Mouse (Mus musculus): Measurements from ENCODE around the gene Slc10a4. TPM values are rescaled to one million over a fixed set of nuclear protein-coding genes. Genes with fewer than 3 reads are reported as not detected.

Slc10a4 gene
- polyA plus RNA-seq, 1 experiment from 2014 or later = 16.4 TPM

DNA sequence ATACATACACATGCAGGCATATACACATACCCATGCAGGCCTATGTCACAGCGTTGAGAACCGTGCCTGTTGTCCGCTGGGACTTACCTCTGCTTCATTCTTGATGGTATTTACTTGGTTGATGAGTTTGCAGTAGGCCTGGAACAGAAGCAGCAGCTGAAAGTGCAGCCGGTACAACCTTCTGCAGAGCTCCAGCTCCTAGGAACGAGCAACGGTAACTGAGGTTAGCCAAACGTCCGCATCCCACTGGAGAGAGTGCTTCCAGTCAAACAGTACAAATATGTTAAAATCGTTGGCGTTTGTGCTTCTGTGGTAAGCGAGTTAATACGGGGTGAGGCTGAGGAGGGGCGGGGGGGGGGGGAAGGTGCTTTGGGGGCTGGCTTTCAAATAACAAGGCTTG is 17.1 kb downstream of the Slc10a4 start:
- no peaks in the 10 kb centered on the region for H3K4me1 ChIP-seq
- H3K27me3 ChIP-seq = no peaks in the 10 kb centered on the region
- H3K9ac ChIP-seq (replicated peaks) = no peak overlapping the region
- H3K27ac ChIP-seq (replicated peaks) = no peak overlapping the region
- 90% methylated on average over 13 of the region's 13 CpGs for WGBS
- H3K9me3 ChIP-seq = no peaks in the 10 kb centered on the region
- no peak overlapping the region for H3K4me3 ChIP-seq
- no peak for ATAC-seq (ENCODE audit: low FRiP score, low read depth)
- no peak overlapping the region for H3K4me2 ChIP-seq (replicated peaks)
- peaks cover 41% of the 10 kb centered on the region for H3K36me3 ChIP-seq

- Histone ChIP-seq H3K9ac (replicated peaks) (no peak overlapping the region), H3K4me2 (replicated peaks) (no peak overlapping the region), H3K4me3 (no peak overlapping the region), H3K4me1 (no peaks in the 10 kb centered on the region), H3K27me3 (no peaks in the 10 kb centered on the region), H3K27ac (replicated peaks) (no peak overlapping the region), H3K9me3 (no peaks in the 10 kb centered on the region), H3K36me3 (peaks cover 72% of the 10 kb centered on the region)
- 88% methylated on average over 13 of the region's 13 CpGs for WGBS
- no peak for ATAC-seq (ENCODE audit: low FRiP score, low read depth)
Measured at GRCm38 (mm10) chr5:73028646-73029045, 22.0 kb downstream of the Slc10a4 start.

DNA sequence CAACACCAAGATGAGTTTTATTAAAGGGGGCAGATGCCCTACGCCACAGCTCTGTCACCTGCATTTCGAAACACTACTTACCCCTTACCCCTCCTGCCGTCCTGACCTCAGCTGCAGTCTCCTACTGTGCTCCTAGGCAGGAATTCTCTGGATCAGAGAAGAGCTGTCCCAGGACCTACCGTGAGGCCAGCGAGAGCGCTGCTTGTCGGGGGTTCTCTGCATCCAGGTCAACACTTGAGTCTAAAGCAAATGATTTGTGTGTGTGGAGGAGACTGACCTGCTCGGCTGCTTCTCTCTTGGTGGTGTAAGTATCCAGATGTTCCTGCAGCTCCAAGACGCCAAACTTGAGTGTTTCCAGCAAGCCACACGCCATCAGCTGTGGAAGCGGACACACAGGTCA is 25.8 kb downstream of the Slc10a4 start:
- no peak for ATAC-seq (ENCODE audit: low FRiP score, low read depth)
- Histone ChIP-seq H3K4me2 (replicated peaks) (no peak overlapping the region), H3K27me3 (no peaks in the 10 kb centered on the region), H3K4me1 (no peaks in the 10 kb centered on the region), H3K4me3 (no peak overlapping the region), H3K9ac (replicated peaks) (no peak overlapping the region), H3K36me3 (peaks cover 76% of the 10 kb centered on the region), H3K27ac (replicated peaks) (no peak overlapping the region), H3K9me3 (no peaks in the 10 kb centered on the region)
- 80% methylated on average over 11 of the region's 11 CpGs for WGBS

- ATAC-seq (ENCODE audit: low FRiP score, low read depth) = no peak
- peaks cover 7% of the 10 kb centered on the region; the same call in 1 of the 2 replicates for H3K9me3 ChIP-seq
- no peak overlapping the region for H3K27ac ChIP-seq (replicated peaks)
- H3K36me3 ChIP-seq = peaks cover 60% of the 10 kb centered on the region
- no peak overlapping the region for H3K4me3 ChIP-seq
- no peak overlapping the region for H3K9ac ChIP-seq (replicated peaks)
- no peaks in the 10 kb centered on the region for H3K4me1 ChIP-seq
- WGBS = 98% methylated on average over 2 of the region's 2 CpGs
- no peak overlapping the region for H3K4me2 ChIP-seq (replicated peaks)
- H3K27me3 ChIP-seq = no peaks in the 10 kb centered on the region
Measured at GRCm38 (mm10) chr5:73044055-73044454, 37.4 kb downstream of the Slc10a4 start.

- peaks cover 7% of the 10 kb centered on the region; the same call in 1 of the 2 replicates for H3K9me3 ChIP-seq
- H3K36me3 ChIP-seq = peaks cover 89% of the 10 kb centered on the region
- H3K9ac ChIP-seq (replicated peaks) = no peak overlapping the region
- H3K4me2 ChIP-seq (replicated peaks) = no peak overlapping the region
- WGBS = 81% methylated on average over 7 of the region's 7 CpGs
- H3K27ac ChIP-seq (replicated peaks) = no peak overlapping the region
- H3K4me3 ChIP-seq = no peak overlapping the region
- no peaks in the 10 kb centered on the region for H3K4me1 ChIP-seq
- no peaks in the 10 kb centered on the region for H3K27me3 ChIP-seq
- no peak for ATAC-seq (ENCODE audit: low FRiP score, low read depth)
Measured at GRCm38 (mm10) chr5:73047651-73048245, 41.1 kb downstream of the Slc10a4 start.

DNA sequence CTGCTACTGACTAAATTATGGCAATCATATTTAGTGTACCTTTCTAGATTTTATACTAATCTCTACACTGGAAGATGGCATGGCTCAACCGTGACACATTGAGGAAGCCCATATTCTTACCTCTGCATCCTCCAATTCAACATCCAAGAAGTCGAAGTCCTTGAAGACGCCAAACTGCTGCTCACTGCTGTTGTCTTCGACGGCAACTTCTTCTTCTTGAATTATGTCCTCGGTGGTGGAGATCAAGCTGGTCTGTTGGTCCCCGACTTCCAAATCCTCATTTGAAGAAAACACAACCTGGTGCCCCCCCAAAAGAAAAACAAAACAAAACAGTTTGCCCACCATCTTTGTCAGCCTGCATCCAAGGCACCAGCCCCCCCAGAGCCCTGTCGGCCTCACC is 47.2 kb downstream of the Slc10a4 start:
- Histone ChIP-seq H3K4me3 (no peak overlapping the region), H3K36me3 (peaks cover 86% of the 10 kb centered on the region), H3K9ac (replicated peaks) (no peak overlapping the region), H3K9me3 (no peaks in the 10 kb centered on the region), H3K27ac (replicated peaks) (no peak overlapping the region), H3K27me3 (no peaks in the 10 kb centered on the region), H3K4me1 (no peaks in the 10 kb centered on the region), H3K4me2 (replicated peaks) (no peak overlapping the region)
- WGBS = 98% methylated on average over 8 of the region's 8 CpGs
- ATAC-seq (ENCODE audit: low FRiP score, low read depth) = no peak

- H3K4me1 ChIP-seq = no peaks in the 10 kb centered on the region
- H3K4me2 ChIP-seq (replicated peaks) = no peak overlapping the region
- 87% methylated on average over 6 of the region's 6 CpGs for WGBS
- H3K9me3 ChIP-seq = no peaks in the 10 kb centered on the region
- H3K4me3 ChIP-seq = no peak overlapping the region
- no peak overlapping the region for H3K9ac ChIP-seq (replicated peaks)
- H3K27me3 ChIP-seq = no peaks in the 10 kb centered on the region
- H3K36me3 ChIP-seq = peaks cover 60% of the 10 kb centered on the region
- ATAC-seq (ENCODE audit: low FRiP score, low read depth) = no peak
- H3K27ac ChIP-seq (replicated peaks) = no peak overlapping the region
Measured at GRCm38 (mm10) chr5:73056457-73056856, 49.8 kb downstream of the Slc10a4 start.

GRCm38 (mm10) chr5:73056937-73057336 is 50.3 kb downstream of the Slc10a4 start:
- no peak for ATAC-seq (ENCODE audit: low FRiP score, low read depth)
- H3K9me3 ChIP-seq = no peaks in the 10 kb centered on the region
- H3K36me3 ChIP-seq = peaks cover 55% of the 10 kb centered on the region
- H3K4me3 ChIP-seq = no peak overlapping the region
- no peak overlapping the region for H3K4me2 ChIP-seq (replicated peaks)
- no peaks in the 10 kb centered on the region for H3K27me3 ChIP-seq
- H3K27ac ChIP-seq (replicated peaks) = no peak overlapping the region
- WGBS = 95% methylated on average over 5 of the region's 5 CpGs
- H3K4me1 ChIP-seq = peaks cover 4% of the 10 kb centered on the region; the same call in 1 of the 2 replicates
- H3K9ac ChIP-seq (replicated peaks) = no peak overlapping the region

GRCm38 (mm10) chr5:73061506-73062155 is 54.9 kb downstream of the Slc10a4 start:
- WGBS = 75% methylated on average over 11 of the region's 11 CpGs
- Histone ChIP-seq H3K36me3 (peaks cover 42% of the 10 kb centered on the region), H3K4me3 (no peak overlapping the region), H3K4me1 (peaks cover 4% of the 10 kb centered on the region; the same call in 1 of the 2 replicates), H3K9me3 (no peaks in the 10 kb centered on the region), H3K27me3 (no peaks in the 10 kb centered on the region), H3K27ac (replicated peaks) (no peak overlapping the region), H3K9ac (replicated peaks) (no peak overlapping the region), H3K4me2 (replicated peaks) (no peak overlapping the region)
- no peak for ATAC-seq (ENCODE audit: low FRiP score, low read depth)

Other genes starting within 250 kb of the Slc10a4 start
- 4.6 and 5.2 TPM in 2 replicates for gene Tec, start 138.4 kb upstream of the Slc10a4 start, polyA plus RNA-seq (2016; fragmentation: Nextera tagmentation; extraction: Ambion mirVana)
- 27.0 and 30.4 TPM in 2 replicates for gene Slain2, start 92.6 kb upstream of the Slc10a4 start, polyA plus RNA-seq (2016; fragmentation: Nextera tagmentation; extraction: Ambion mirVana)
- not detected in 2 replicates for gene Gm10135, start 32.2 kb upstream of the Slc10a4 start, polyA plus RNA-seq (2016; fragmentation: Nextera tagmentation; extraction: Ambion mirVana)
- 48.7 and 52.0 TPM in 2 replicates for gene Fryl, start 249.7 kb downstream of the Slc10a4 start, polyA plus RNA-seq (2016; fragmentation: Nextera tagmentation; extraction: Ambion mirVana)